ENCODE assay signal across 8 mouse cellular contexts in genomic region chr19:42129509-42130293, GRCm38 (mm10). TPM values are rescaled to one million over a fixed set of nuclear protein-coding genes. Genes with fewer than 3 reads are reported as not detected.
DNase-seq lines count a peak whose midpoint lies in the region; ATAC-seq lines count a peak whose summit lies in the region.

No protein-coding gene starts in this region.

- ATAC-seq in neural tube, embryonic 12.5 days (ENCODE audit: low FRiP score, low read depth) = peak; percentile 35

- H3K36me3 ChIP-seq in limb, embryonic 10.5 days = peaks cover 3% of the 10 kb centered on the region
- peaks cover 3% of the 10 kb centered on the region; the same call in 1 of the 2 replicates for H3K36me3 ChIP-seq in neural tube, embryonic 12.5 days

- peak overlapping the region; percentile 90 for H3K27ac ChIP-seq in limb, embryonic 10.5 days
- H3K27ac ChIP-seq in neural tube, embryonic 12.5 days = no peak overlapping the region

- peak overlapping the region; percentile 72 for H3K4me3 ChIP-seq in limb, embryonic 10.5 days
- H3K4me3 ChIP-seq in neural tube, embryonic 12.5 days = peak overlapping the region; percentile 49; the same call in 1 of the 2 replicates

- peak overlapping the region; percentile 93 for H3K4me2 ChIP-seq in neural tube, embryonic 12.5 days (replicated peaks)

- H3K9me3 ChIP-seq in limb, embryonic 10.5 days (replicated peaks) = no peaks in the 10 kb centered on the region
- H3K9me3 ChIP-seq in neural tube, embryonic 12.5 days = no peaks in the 10 kb centered on the region

- peak; percentile 21 for DNase-seq in embryo, embryonic 10.5 days (ENCODE audit: low spot score)
- no peak for DNase-seq in embryo, embryonic 10 days (ENCODE audit: low spot score)
- DNase-seq in thymus, postnatal 25 days = peak; percentile 17
- no peak for DNase-seq in thymus, postnatal 4 days
- DNase-seq in limb, embryonic 10.5 days (ENCODE audit: low spot score) = no peak
- DNase-seq in gastrocnemius, adult 18-20 months (ENCODE audit: low spot score) = no peak
- DNase-seq in yolk sac, embryonic 10.5 days (ENCODE audit: low spot score) = no peak

- 37% methylated on average over 14 of the region's 14 CpGs for WGBS in limb, embryonic 10.5 days
- 12% methylated on average over 14 of the region's 14 CpGs for WGBS in neural tube, embryonic 12.5 days

- H3K4me1 ChIP-seq in limb, embryonic 10.5 days = peaks cover 28% of the 10 kb centered on the region
- H3K4me1 ChIP-seq in neural tube, embryonic 12.5 days = peaks cover 21% of the 10 kb centered on the region

- H3K27me3 ChIP-seq in limb, embryonic 10.5 days (ENCODE audit: low read depth, poor library complexity, severe bottlenecking) = no peaks in the 10 kb centered on the region
- 0 out of 2 replicates have a peak, but pooled peaks cover 4% of the 10 kb centered on the region for H3K27me3 ChIP-seq in neural tube, embryonic 12.5 days (replicated peaks)

- no peak overlapping the region for H3K9ac ChIP-seq in neural tube, embryonic 12.5 days

RNA-seq across cellular contexts. Expression of gene Avpi1, which starts 0.8 kb away (rescaled TPM):
- 22.1 and 25.0 TPM in 2 replicates for polyA plus RNA-seq in limb, embryonic 10.5 days (2016; fragmentation: Nextera tagmentation; extraction: Ambion mirVana)
- 9.0 and 9.3 TPM in 2 replicates for polyA plus RNA-seq in neural tube, embryonic 12.5 days (2016; fragmentation: Nextera tagmentation; extraction: Ambion mirVana)
- 10 to 100 TPM in 1 of 2 experiments, 1 to 10 TPM in 1; 9.1 to 10.4 TPM for total RNA-seq in gastrocnemius, adult 18-20 months (2021)

RNA-seq across cellular contexts. Expression of gene Marveld1, which starts 17.5 kb away (rescaled TPM):
- polyA plus RNA-seq in limb, embryonic 10.5 days (2016; fragmentation: Nextera tagmentation; extraction: Ambion mirVana) = 5.6 and 5.8 TPM in 2 replicates
- polyA plus RNA-seq in neural tube, embryonic 12.5 days (2016; fragmentation: Nextera tagmentation; extraction: Ambion mirVana) = 8.9 and 12.1 TPM in 2 replicates
- total RNA-seq in gastrocnemius, adult 18-20 months (2021) = 1 to 10 TPM; 5.3 to 6.9 TPM

RNA-seq across cellular contexts. Expression of gene Zfyve27, which starts 34.0 kb away (rescaled TPM):
- polyA plus RNA-seq in limb, embryonic 10.5 days (2016; fragmentation: Nextera tagmentation; extraction: Ambion mirVana) = 27.6 and 30.8 TPM in 2 replicates
- 55.2 and 59.1 TPM in 2 replicates for polyA plus RNA-seq in neural tube, embryonic 12.5 days (2016; fragmentation: Nextera tagmentation; extraction: Ambion mirVana)
- 10 to 100 TPM; 11.6 to 12.9 TPM for total RNA-seq in gastrocnemius, adult 18-20 months (2021)

RNA-seq across cellular contexts. Expression of gene Pi4k2a, which starts 39.4 kb away (rescaled TPM):
- 31.9 and 33.0 TPM in 2 replicates for polyA plus RNA-seq in limb, embryonic 10.5 days (2016; fragmentation: Nextera tagmentation; extraction: Ambion mirVana)
- 38.3 and 40.1 TPM in 2 replicates for polyA plus RNA-seq in neural tube, embryonic 12.5 days (2016; fragmentation: Nextera tagmentation; extraction: Ambion mirVana)
- total RNA-seq in gastrocnemius, adult 18-20 months (2021) = 10 to 100 TPM; 13.0 to 13.7 TPM

RNA-seq across cellular contexts. Expression of gene Morn4, which starts 43.5 kb away (rescaled TPM):
- 43.6 and 49.0 TPM in 2 replicates for polyA plus RNA-seq in limb, embryonic 10.5 days (2016; fragmentation: Nextera tagmentation; extraction: Ambion mirVana)
- 93.6 and 98.9 TPM in 2 replicates for polyA plus RNA-seq in neural tube, embryonic 12.5 days (2016; fragmentation: Nextera tagmentation; extraction: Ambion mirVana)
- total RNA-seq in gastrocnemius, adult 18-20 months (2021) = 1 to 10 TPM; 4.0 to 4.5 TPM

Comparison
In these comparisons a context has a peak if more than half of its experiments do, and no peak if none do; other contexts are left out.
1. DNase-seq: peak in embryo, embryonic 10.5 days (single experiment) and thymus, postnatal 25 days (single experiment); none in embryo, embryonic 10 days (single experiment), thymus, postnatal 4 days (single experiment), limb, embryonic 10.5 days (single experiment), gastrocnemius, adult 18-20 months (single experiment) and yolk sac, embryonic 10.5 days (single experiment).